Mouse (Mus musculus): ENCODE results near the gene Gpr108. TPM values are rescaled to one million over a fixed set of nuclear protein-coding genes. Genes with fewer than 3 reads are reported as not detected.

The Gpr108 gene
- polyA plus RNA-seq, 1 experiment from 2014 or later: 37.6 TPM

GRCm38 (mm10) chr17:57232200-57232599 is 16.0 kb downstream of the Gpr108 start:
- Histone ChIP-seq H3K27ac (peak overlapping the region; percentile 66; the same call in 1 of the 2 replicates), H3K4me2 (ENCODE audit: low read length) (no peak overlapping the region), H3K4me1 (replicated peaks; ENCODE audit: insufficient read depth, low read length) (0 out of 2 replicates have a peak, but pooled peaks cover 3% of the 10 kb centered on the region), H3K9ac (ENCODE audit: low read depth, low read length) (no peak overlapping the region), H3K4me3 (replicated peaks; ENCODE audit: low read depth, low read length) (no peak overlapping the region), H3K9me3 (replicated peaks; ENCODE audit: low read length) (no peaks in the 10 kb centered on the region), H3K36me3 (ENCODE audit: insufficient read depth, low read length) (peaks cover 17% of the 10 kb centered on the region; the same call in 1 of the 2 replicates), H3K27me3 (ENCODE audit: insufficient read depth, low read length) (no peaks in the 10 kb centered on the region)
- WGBS: 68% methylated on average over 1 of the region's 1 CpGs
- TF ChIP-seq CTCF (IDR thresholded peaks at IDR 0.05; ENCODE audit: low read depth): no peak
- DNase-seq (ENCODE audit: low spot score) (no peak), ATAC-seq (replicated peaks; ENCODE audit: low FRiP score, low read depth) (no peak)

- TF ChIP-seq CTCF (IDR thresholded peaks at IDR 0.05; ENCODE audit: low read depth): no peak
Measured at GRCm38 (mm10) chr17:57231321-57231771, 16.9 kb downstream of the Gpr108 start.

GRCm38 (mm10) chr17:57230728-57231125 is 17.5 kb downstream of the Gpr108 start:
- ATAC-seq (replicated peaks; ENCODE audit: low FRiP score, low read depth): no peak

More at GRCm38 (mm10) chr17:57231321-57231771, 16.9 kb downstream of the Gpr108 start:
- Histone ChIP-seq H3K9ac (ENCODE audit: low read depth, low read length) (no peak overlapping the region), H3K36me3 (ENCODE audit: insufficient read depth, low read length) (peaks cover 9% of the 10 kb centered on the region; the same call in 1 of the 2 replicates), H3K27me3 (ENCODE audit: insufficient read depth, low read length) (no peaks in the 10 kb centered on the region), H3K4me3 (replicated peaks; ENCODE audit: low read depth, low read length) (no peak overlapping the region), H3K27ac (no peak overlapping the region), H3K9me3 (replicated peaks; ENCODE audit: low read length) (no peaks in the 10 kb centered on the region), H3K4me1 (replicated peaks; ENCODE audit: insufficient read depth, low read length) (0 out of 2 replicates have a peak, but pooled peaks cover 3% of the 10 kb centered on the region), H3K4me2 (ENCODE audit: low read length) (no peak overlapping the region)
- DNase-seq (ENCODE audit: low spot score) (no peak), ATAC-seq (replicated peaks; ENCODE audit: low FRiP score, low read depth) (no peak)

GRCm38 (mm10) chr17:57229851-57230727 is 18.2 kb downstream of the Gpr108 start:
- 0 out of 2 replicates have a peak, but pooled peaks cover 3% of the 10 kb centered on the region for H3K4me1 ChIP-seq (replicated peaks; ENCODE audit: insufficient read depth, low read length)
- 73% methylated on average over 15 of the region's 15 CpGs for WGBS
- no peaks in the 10 kb centered on the region for H3K9me3 ChIP-seq (replicated peaks; ENCODE audit: low read length)
- no peak overlapping the region for H3K4me2 ChIP-seq (ENCODE audit: low read length)
- no peak overlapping the region for H3K4me3 ChIP-seq (replicated peaks; ENCODE audit: low read depth, low read length)
- no peak overlapping the region for H3K27ac ChIP-seq
- H3K9ac ChIP-seq (ENCODE audit: low read depth, low read length): no peak overlapping the region
- ATAC-seq (replicated peaks; ENCODE audit: low FRiP score, low read depth) (no peak), DNase-seq (ENCODE audit: low spot score) (no peak)
- TF ChIP-seq CTCF (IDR thresholded peaks at IDR 0.05; ENCODE audit: low read depth): no peak
- no peaks in the 10 kb centered on the region for H3K27me3 ChIP-seq (ENCODE audit: insufficient read depth, low read length)
- H3K36me3 ChIP-seq (ENCODE audit: insufficient read depth, low read length): 0 out of 2 replicates have a peak, but pooled peaks cover 2% of the 10 kb centered on the region

More at GRCm38 (mm10) chr17:57230728-57231125, 17.5 kb downstream of the Gpr108 start:
- Histone ChIP-seq H3K27me3 (ENCODE audit: insufficient read depth, low read length) (no peaks in the 10 kb centered on the region), H3K4me3 (replicated peaks; ENCODE audit: low read depth, low read length) (no peak overlapping the region), H3K9ac (ENCODE audit: low read depth, low read length) (no peak overlapping the region), H3K36me3 (ENCODE audit: insufficient read depth, low read length) (peaks cover 5% of the 10 kb centered on the region; the same call in 1 of the 2 replicates), H3K27ac (no peak overlapping the region), H3K9me3 (replicated peaks; ENCODE audit: low read length) (no peaks in the 10 kb centered on the region), H3K4me2 (ENCODE audit: low read length) (no peak overlapping the region), H3K4me1 (replicated peaks; ENCODE audit: insufficient read depth, low read length) (0 out of 2 replicates have a peak, but pooled peaks cover 3% of the 10 kb centered on the region)
- no peak for TF ChIP-seq CTCF (IDR thresholded peaks at IDR 0.05; ENCODE audit: low read depth)
- WGBS: 53% methylated on average over 6 of the region's 6 CpGs
- DNase-seq (ENCODE audit: low spot score): no peak

- Histone ChIP-seq H3K36me3 (ENCODE audit: insufficient read depth, low read length) (no peaks in the 10 kb centered on the region), H3K27ac (no peak overlapping the region), H3K9ac (ENCODE audit: low read depth, low read length) (no peak overlapping the region), H3K4me1 (replicated peaks; ENCODE audit: insufficient read depth, low read length) (0 out of 2 replicates have a peak, but pooled peaks cover 3% of the 10 kb centered on the region), H3K4me2 (ENCODE audit: low read length) (no peak overlapping the region), H3K9me3 (replicated peaks; ENCODE audit: low read length) (no peaks in the 10 kb centered on the region), H3K27me3 (ENCODE audit: insufficient read depth, low read length) (no peaks in the 10 kb centered on the region), H3K4me3 (replicated peaks; ENCODE audit: low read depth, low read length) (no peak overlapping the region)
- DNase-seq (ENCODE audit: low spot score) (no peak), ATAC-seq (replicated peaks; ENCODE audit: low FRiP score, low read depth) (no peak)
- no peak for TF ChIP-seq CTCF (IDR thresholded peaks at IDR 0.05; ENCODE audit: low read depth)
- WGBS: 81% methylated on average over 3 of the region's 3 CpGs
Measured at GRCm38 (mm10) chr17:57228873-57229272, 19.4 kb downstream of the Gpr108 start.

- no peak within 1 kb of the TSS for H3K4me2 ChIP-seq (ENCODE audit: low read length)
- TF ChIP-seq CTCF (IDR thresholded peaks at IDR 0.05; ENCODE audit: low read depth): no peak
- no peaks in the 10 kb centered on the region for H3K36me3 ChIP-seq (ENCODE audit: insufficient read depth, low read length)
- no peak within 1 kb of the TSS for H3K27ac ChIP-seq
- WGBS: 85% methylated on average over 3 of the region's 3 CpGs
- ATAC-seq (replicated peaks; ENCODE audit: low FRiP score, low read depth): no peak
- H3K9me3 ChIP-seq (replicated peaks; ENCODE audit: low read length): no peaks in the 10 kb centered on the region
- no peak for DNase-seq (ENCODE audit: low spot score)
- no peak within 1 kb of the TSS for H3K4me3 ChIP-seq (replicated peaks; ENCODE audit: low read depth, low read length)
- H3K27me3 ChIP-seq (ENCODE audit: insufficient read depth, low read length): no peaks in the 10 kb centered on the region
- H3K9ac ChIP-seq (ENCODE audit: low read depth, low read length): no peak within 1 kb of the TSS
- 0 out of 2 replicates have a peak, but pooled peaks cover 3% of the 10 kb centered on the region for H3K4me1 ChIP-seq (replicated peaks; ENCODE audit: insufficient read depth, low read length)
Measured at GRCm38 (mm10) chr17:57228014-57228413, 20.2 kb downstream of the Gpr108 start, which contains the start of gene C3. C3 (minus strand) TSS chr17:57228136.

Measured in kidney, postnatal 0 days (tissue).